Mouse (Mus musculus) T-helper 17 cell (primary cell): Measurements from ENCODE around the gene Fam92b.

Experiments used
- in situ Hi-C, 2 experiments: fragments of 300-600 bp; cut with MboI, MseI; formaldehyde crosslinking; loops; 1 replicate in 1 of 2; 2 replicates in 1 of 2; pipeline ENCODE4 v1.15.1; 2025; ENCODE audit warnings: high pct_unique_total_duplicates in 2 of 2

Gene Fam92b

GRCm38 (mm10) chr8:120118847-120119246 is 58.4 kb downstream of the Fam92b start:
- in situ Hi-C loops, result no loop called here

GRCm38 (mm10) chr8:120118162-120118561 is 59.1 kb downstream of the Fam92b start:
- in situ Hi-C loops, result no loop called here

- in situ Hi-C loops, result no loop called here
These were observed 60.7 kb downstream of the Fam92b start for GRCm38 (mm10) chr8:120116600-120116999.
